Mouse (Mus musculus) heart, adult 2 months (tissue): ENCODE results near the gene Ryr3.

ENCODE experiments used
- CTCF ChIP-seq: fragments of 200-600 bp; IDR thresholded peaks from 2 replicates; pipeline ENCODE4 v1.8.1; 2022; ENCODE audit warnings: antibody characterized with exemption, mild to moderate bottlenecking, moderate library complexity
- EP300 ChIP-seq: fragments of 200-500 bp; IDR thresholded peaks from 2 replicates; pipeline ENCODE4 v1.6.1; 2011; ENCODE audit warnings: low read depth, low read length, control low read depth; ENCODE audit not compliant: insufficient read depth
- POLR2A ChIP-seq: fragments of 200-500 bp; IDR thresholded peaks from 2 replicates; pipeline ENCODE4 v1.6.1; 2011; ENCODE audit warnings: mild to moderate bottlenecking, low read depth, low read length, control low read depth; ENCODE audit not compliant: insufficient read depth

- TF ChIP-seq CTCF: no peak
- TF ChIP-seq POLR2A: no peak
- TF ChIP-seq EP300: no peak
Measured at GRCm38 (mm10) chr2:113019896-113020295, 197.0 kb downstream of the Ryr3 start.
